Mouse (Mus musculus) megakaryocyte, embryonic 14.5 days (primary cell): ENCODE data around the gene Fbxw4. TPM values are rescaled to one million over a fixed set of nuclear protein-coding genes. Genes with fewer than 3 reads are reported as not detected.

Source experiments
- H3K27me3 ChIP-seq: replicated peaks from 2 replicates; pipeline ENCODE3; 2012; ENCODE audit warnings: inconsistent platforms
- H3K36me3 ChIP-seq: replicated peaks from 2 replicates; pipeline ENCODE3; 2012; ENCODE audit warnings: low read length, inconsistent platforms, mixed read lengths
- H3K4me1 ChIP-seq: 2 replicates; pipeline ENCODE4 v1.6.1; 2012; ENCODE audit warnings: inconsistent platforms
- H3K4me3 ChIP-seq: replicated peaks from 2 replicates; pipeline ENCODE3; 2012; ENCODE audit warnings: moderate library complexity, mild to moderate bottlenecking, inconsistent platforms
- H3K9me3 ChIP-seq: 2 replicates; pipeline ENCODE4 v1.6.1; 2012; ENCODE audit warnings: inconsistent platforms
- FLI1 ChIP-seq: IDR thresholded peaks from 2 replicates; pipeline ENCODE4 v1.6.1; 2012; ENCODE audit warnings: low read length, inconsistent platforms, mixed read lengths
- GATA1 ChIP-seq: IDR thresholded peaks from 3 replicates; pipeline ENCODE4 v1.6.1; 2012; ENCODE audit warnings: mixed read lengths, low read length, inconsistent platforms, borderline replicate concordance
- polyA plus RNA-seq: library from polyadenylated mRNA; stranded (reverse); fragments of >175 nt; gene quantifications from 2 replicates; pipeline ENCODE4 v1.2.3, GENCODE M21; 2012; ENCODE audit warnings: low replicate concordance; ENCODE audit not compliant: insufficient read depth

Gene Fbxw4
- 14.3 and 29.0 TPM in 2 replicates for polyA plus RNA-seq

GRCm38 (mm10) chr19:45659738-45660502, at the start of gene Fbxw4:
Fbxw4 (minus strand) TSS chr19:45660312.
- Histone ChIP-seq H3K4me1 (peaks cover 32% of the 10 kb centered on the region), H3K27me3 (no peaks in the 10 kb centered on the region), H3K36me3 (peaks cover 3% of the 10 kb centered on the region), H3K9me3 (no peaks in the 10 kb centered on the region), H3K4me3 (peak within 1 kb of the TSS; percentile 97)
- TF ChIP-seq GATA1 (no peak), FLI1 (no peak)

GRCm38 (mm10) chr19:45708704-45709103, 48.6 kb upstream of the Fbxw4 start:
- Histone ChIP-seq H3K4me1 (no peaks in the 10 kb centered on the region), H3K9me3 (peaks cover 9% of the 10 kb centered on the region; the same call in 1 of the 2 replicates), H3K27me3 (peaks cover 39% of the 10 kb centered on the region), H3K36me3 (no peaks in the 10 kb centered on the region), H3K4me3 (no peak overlapping the region)
- TF ChIP-seq GATA1: no peak
- no peak for TF ChIP-seq FLI1

GRCm38 (mm10) chr19:45696281-45696600, 36.1 kb upstream of the Fbxw4 start:
- H3K27me3 ChIP-seq: peaks cover 39% of the 10 kb centered on the region
- H3K4me1 ChIP-seq: no peaks in the 10 kb centered on the region
- H3K36me3 ChIP-seq: no peaks in the 10 kb centered on the region
- TF ChIP-seq FLI1: no peak
- no peak for TF ChIP-seq GATA1
- H3K9me3 ChIP-seq: 0 out of 2 replicates have a peak, but pooled peaks cover 4% of the 10 kb centered on the region
- no peak overlapping the region for H3K4me3 ChIP-seq

- Histone ChIP-seq H3K27me3 (peaks cover 41% of the 10 kb centered on the region), H3K9me3 (0 out of 2 replicates have a peak, but pooled peaks cover 4% of the 10 kb centered on the region), H3K4me3 (no peak overlapping the region), H3K4me1 (no peaks in the 10 kb centered on the region), H3K36me3 (no peaks in the 10 kb centered on the region)
- TF ChIP-seq GATA1: no peak
- no peak for TF ChIP-seq FLI1
Measured at GRCm38 (mm10) chr19:45695496-45696280, 35.6 kb upstream of the Fbxw4 start.

- Histone ChIP-seq H3K27me3 (peaks cover 43% of the 10 kb centered on the region), H3K36me3 (no peaks in the 10 kb centered on the region), H3K4me3 (no peak overlapping the region), H3K4me1 (no peaks in the 10 kb centered on the region), H3K9me3 (0 out of 2 replicates have a peak, but pooled peaks cover 4% of the 10 kb centered on the region)
- TF ChIP-seq FLI1 (no peak), GATA1 (no peak)
Measured at GRCm38 (mm10) chr19:45694056-45694455, 33.9 kb upstream of the Fbxw4 start.

- H3K27me3 ChIP-seq: peaks cover 43% of the 10 kb centered on the region
- TF ChIP-seq GATA1: no peak
- no peak for TF ChIP-seq FLI1
- H3K36me3 ChIP-seq: no peaks in the 10 kb centered on the region
- H3K9me3 ChIP-seq: 0 out of 2 replicates have a peak, but pooled peaks cover 4% of the 10 kb centered on the region
- H3K4me3 ChIP-seq: no peak overlapping the region
- no peaks in the 10 kb centered on the region for H3K4me1 ChIP-seq
Measured at GRCm38 (mm10) chr19:45692211-45692610, 32.1 kb upstream of the Fbxw4 start.

GRCm38 (mm10) chr19:45691001-45691535, 31.0 kb upstream of the Fbxw4 start:
- Histone ChIP-seq H3K27me3 (peaks cover 43% of the 10 kb centered on the region), H3K4me1 (no peaks in the 10 kb centered on the region), H3K36me3 (no peaks in the 10 kb centered on the region), H3K9me3 (0 out of 2 replicates have a peak, but pooled peaks cover 4% of the 10 kb centered on the region), H3K4me3 (no peak overlapping the region)
- no peak for TF ChIP-seq FLI1
- TF ChIP-seq GATA1: no peak

GRCm38 (mm10) chr19:45687001-45687400, 26.9 kb upstream of the Fbxw4 start:
- H3K36me3 ChIP-seq: no peaks in the 10 kb centered on the region
- H3K4me3 ChIP-seq: no peak overlapping the region
- H3K9me3 ChIP-seq: no peaks in the 10 kb centered on the region
- peaks cover 37% of the 10 kb centered on the region for H3K27me3 ChIP-seq
- no peak for TF ChIP-seq GATA1
- TF ChIP-seq FLI1: no peak
- H3K4me1 ChIP-seq: no peaks in the 10 kb centered on the region

- Histone ChIP-seq H3K4me1 (no peaks in the 10 kb centered on the region), H3K9me3 (no peaks in the 10 kb centered on the region), H3K4me3 (no peak overlapping the region), H3K27me3 (peaks cover 50% of the 10 kb centered on the region), H3K36me3 (no peaks in the 10 kb centered on the region)
- TF ChIP-seq GATA1 (no peak), FLI1 (no peak)
Measured at GRCm38 (mm10) chr19:45683676-45684075, 23.6 kb upstream of the Fbxw4 start.

GRCm38 (mm10) chr19:45680495-45681130, 20.5 kb upstream of the Fbxw4 start:
- H3K9me3 ChIP-seq: no peaks in the 10 kb centered on the region
- peaks cover 49% of the 10 kb centered on the region for H3K27me3 ChIP-seq
- TF ChIP-seq GATA1 (no peak), FLI1 (no peak)
- no peaks in the 10 kb centered on the region for H3K36me3 ChIP-seq
- H3K4me3 ChIP-seq: no peak overlapping the region
- H3K4me1 ChIP-seq: peaks cover 14% of the 10 kb centered on the region
